Mouse (Mus musculus): Measurements from ENCODE around the gene Ttc38.

GRCm38 (mm10) chr15:85806886-85807285 lies 25.2 kb upstream of the Ttc38 start:
- TF ChIP-seq TCF12 (IDR thresholded peaks at IDR 0.05; ENCODE audit: insufficient read depth, poor library complexity, severe bottlenecking) = no peak
- no peak for TF ChIP-seq POLR2A (IDR thresholded peaks at IDR 0.05; ENCODE audit: insufficient read length, low read depth)
- TF ChIP-seq CEBPB (IDR thresholded peaks at IDR 0.05; ENCODE audit: insufficient read depth, poor library complexity, severe bottlenecking) = no peak
- no peak for TF ChIP-seq USF1 (IDR thresholded peaks at IDR 0.05; ENCODE audit: low read depth)
- TF ChIP-seq MAX (IDR thresholded peaks at IDR 0.05; ENCODE audit: low read depth) = no peak
- TF ChIP-seq E2F4 (IDR thresholded peaks at IDR 0.05; ENCODE audit: insufficient read depth) = no peak

All from myocyte (in vitro differentiated cells).